Mouse (Mus musculus) inflammation-experienced regulatory T-cells, adult 6 months (primary cell): Measurements from ENCODE around the gene Rad51ap1. TPM values are rescaled to one million over a fixed set of nuclear protein-coding genes. Genes with fewer than 3 reads are reported as not detected.

Source experiments
- polyA plus RNA-seq, 3 experiments: library from polyadenylated mRNA; unstranded; fragments of 100-300 nt; shearing (Covaris generic); gene quantifications; one replicate each; pipeline ENCODE4 v1.2.1; 2017

The Rad51ap1 gene
- polyA plus RNA-seq, 3 experiments from 2014 or later: 5.8 to 36.4 (median 6.2) TPM

Other genes with a start within 250 kb of the Rad51ap1 start
- not detected for gene Kcna6, start 198.9 kb downstream of the Rad51ap1 start, polyA plus RNA-seq
- 100 to 1,000 TPM; 157 to 186 (median 185) TPM for gene Ndufa9, start 90.5 kb downstream of the Rad51ap1 start, polyA plus RNA-seq
- gene Akap3, start 86.5 kb downstream of the Rad51ap1 start, polyA plus RNA-seq: not detected
- gene Dyrk4, start 17.7 kb downstream of the Rad51ap1 start, polyA plus RNA-seq: under 1 TPM in 2 of 3 experiments, not detected in 1; 0.21 to 0.71 TPM
- 10 to 100 TPM; 10.2 to 13.3 (median 13.1) TPM for gene D6Wsu163e, start 375 bp upstream of the Rad51ap1 start, polyA plus RNA-seq
- gene Fgf6, start 76.0 kb upstream of the Rad51ap1 start, polyA plus RNA-seq: not detected
- under 1 TPM in 1 of 3 experiments, not detected in 2; 0.26 TPM for gene Fgf23, start 133.3 kb upstream of the Rad51ap1 start, polyA plus RNA-seq
- 10 to 100 TPM in 1 of 3 experiments, 1 to 10 TPM in 2; 7.5 to 10.6 (median 8.8) TPM for gene Tigar, start 170.0 kb upstream of the Rad51ap1 start, polyA plus RNA-seq
- gene Ccnd2, start 212.6 kb upstream of the Rad51ap1 start, polyA plus RNA-seq: 100 to 1,000 TPM; 622 to 765 (median 747) TPM